In genomic region chr2:62150830-62151229, GRCm38 (mm10) we compare ENCODE assay signal across 14 mouse cellular contexts.
A peak's percentile ranks its signal among the peaks of the same experiment; 100 is the strongest.
DNase-seq lines count a peak whose midpoint lies in the region; ATAC-seq and TF ChIP-seq lines count a peak whose summit lies in the region.
"Had no signal": no experiment of that assay in that cellular context is flagged by ENCODE, and none has a peak within 500 bp of the region (broad histone marks: within the 10 kb centered on the region; RNA-seq: fewer than 3 reads in every experiment).

No protein-coding gene starts in this region.

- intact Hi-C loops in heart, postnatal 10 days (cut with DNase I), result no loop called here

- no peak overlapping the region for H3K4me3 ChIP-seq in layer of hippocampus, adult 2 months
- H3K4me3 ChIP-seq: kidney, embryonic 15.5 days; limb, embryonic 15.5 days; lung, embryonic 15.5 days had no signal

- no peak for TF ChIP-seq CTCF in layer of hippocampus, adult 2 months (conservative IDR thresholded peaks at IDR 0.05)

- peak overlapping the region; percentile 86 for H3K27ac ChIP-seq in layer of hippocampus, adult 2 months
- H3K27ac ChIP-seq: kidney, embryonic 15.5 days; limb, embryonic 15.5 days; lung, embryonic 15.5 days had no signal

- DNase-seq in cerebellum, adult 9-11 months, result no peak
- peak; percentile 15 for DNase-seq in heart, postnatal 4 days
- DNase-seq in heart, postnatal 10 days, result no peak
- DNase-seq in NIH3T3 (ENCODE audit: low read depth), result peak; percentile 5
- peak; percentile 46 to 54 for DNase-seq in layer of hippocampus, adult 2 months (ENCODE audit: low spot score in 2 of 2)
- no peak for DNase-seq in cerebellum, postnatal 25 days
- no peak for DNase-seq in cerebellum, adult 11-12 months
- DNase-seq: B cell, adult 2 months; thymus, adult 2 months had no signal

- ATAC-seq in cerebellum, adult (ENCODE audit: insufficient number of reproducible peaks, low FRiP score, low TSS enrichment), result peak; percentile 15; the same call in 1 of the 2 replicates
- ATAC-seq: inflammation-experienced regulatory T-cells, adult 6 months had no signal

Comparison
In these comparisons a context has a peak if more than half of its experiments do, and no peak if none do; other contexts are left out.
1. DNase-seq: peak in heart, postnatal 4 days (single experiment), NIH3T3 (single experiment) and layer of hippocampus, adult 2 months (2 of 2); none in cerebellum, adult 9-11 months (single experiment), heart, postnatal 10 days (0 of 2), cerebellum, postnatal 25 days (0 of 2) and cerebellum, adult 11-12 months (single experiment).